Mouse (Mus musculus): ENCODE data around the gene Ate1. TPM values are rescaled to one million over a fixed set of nuclear protein-coding genes. Genes with fewer than 3 reads are reported as not detected.

The Ate1 gene
- total RNA-seq, 4 experiments from 2014 or later = 42.2 to 46.4 (median 44.6) TPM

Other genes with a start within 250 kb of the Ate1 start
- 10 to 100 TPM; 29.8 to 34.9 (median 31.1) TPM for gene Nsmce4a, start 52.7 kb upstream of the Ate1 start, total RNA-seq (2022)
- gene Tacc2, start 57.1 kb upstream of the Ate1 start, total RNA-seq (2022) = 100 to 1,000 TPM; 458 to 672 (median 534) TPM